Mouse (Mus musculus) retina, adult 2 months (tissue): ENCODE measurements around the gene Tcf12.

Source experiments
- DNase-seq: peaks from one replicate; pipeline ENCODE4 v3.0.0-alpha.2; 2012; ENCODE audit warnings: low read depth, low spot score

Gene Tcf12

DNA sequence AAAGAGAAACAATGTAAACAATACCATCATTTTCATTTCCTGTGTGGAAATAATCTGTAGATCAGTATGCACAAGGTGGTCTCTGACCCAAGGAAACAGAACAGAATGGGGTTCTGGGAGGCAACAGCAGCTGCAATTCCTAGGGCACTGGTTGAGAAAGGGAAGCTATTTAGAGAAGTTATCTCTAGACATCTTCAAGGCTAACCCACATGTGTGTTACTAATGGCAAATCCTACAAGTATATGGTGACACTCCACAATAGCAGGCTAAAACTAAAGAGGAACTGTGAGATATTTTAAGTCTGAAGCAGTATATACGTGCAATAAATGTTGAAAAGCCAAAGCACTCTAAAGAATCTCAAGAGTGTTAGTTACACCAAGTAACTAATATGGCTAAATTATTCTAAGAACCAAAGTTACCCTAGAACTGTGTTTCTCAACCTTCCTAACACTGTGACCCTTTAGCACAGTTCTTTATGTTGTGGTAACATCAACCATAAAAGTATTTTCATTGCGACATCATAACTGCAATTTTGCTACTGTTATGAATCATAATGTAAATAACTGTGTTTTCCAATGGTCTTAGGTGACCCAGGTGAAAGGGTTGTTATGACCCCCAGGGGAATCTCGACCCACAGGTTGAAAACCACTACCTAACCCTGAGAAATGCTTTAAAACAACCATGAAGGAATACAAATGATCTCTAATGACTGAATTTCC is 22.6 kb downstream of the Tcf12 start:
- DNase-seq: no peak

DNA sequence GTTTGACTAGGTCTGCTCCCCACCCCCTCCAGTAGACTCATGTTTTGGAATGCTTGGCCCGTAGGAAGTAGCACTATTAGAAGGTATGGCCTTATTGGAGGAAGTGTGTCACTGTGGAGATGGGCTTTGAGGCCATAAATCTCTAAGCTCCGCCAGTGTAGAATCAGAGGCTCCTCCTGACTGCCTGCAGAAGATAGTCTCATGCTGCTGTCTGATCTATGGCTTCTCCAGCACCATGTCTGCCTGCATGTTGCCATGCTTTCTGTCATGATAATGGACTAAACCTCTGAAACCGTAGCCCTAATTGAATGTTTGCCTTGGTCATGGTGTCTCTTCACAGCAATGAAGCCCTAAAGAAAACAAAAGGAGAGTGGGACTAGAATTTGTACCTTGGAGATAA is 26.7 kb downstream of the Tcf12 start:
- no peak for DNase-seq

DNA sequence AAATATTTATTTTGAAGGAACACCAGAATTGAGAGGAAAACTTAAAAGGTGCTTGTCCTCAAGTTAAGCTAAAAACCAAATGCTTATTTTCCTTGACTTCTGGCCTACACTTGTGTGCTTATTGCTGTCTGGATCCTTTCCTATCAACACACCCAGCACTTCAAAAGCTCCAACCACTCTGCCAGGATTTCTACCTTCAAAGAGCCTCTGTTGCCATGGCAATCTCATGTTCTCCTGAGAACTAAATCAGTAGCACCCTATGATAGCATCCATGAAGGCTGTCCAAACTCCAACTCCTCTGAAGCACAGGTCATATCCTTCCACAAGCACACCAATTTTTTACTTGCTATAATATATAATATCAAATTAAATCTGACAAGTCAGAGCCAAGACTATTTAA is 27.5 kb downstream of the Tcf12 start:
- no peak for DNase-seq

DNA sequence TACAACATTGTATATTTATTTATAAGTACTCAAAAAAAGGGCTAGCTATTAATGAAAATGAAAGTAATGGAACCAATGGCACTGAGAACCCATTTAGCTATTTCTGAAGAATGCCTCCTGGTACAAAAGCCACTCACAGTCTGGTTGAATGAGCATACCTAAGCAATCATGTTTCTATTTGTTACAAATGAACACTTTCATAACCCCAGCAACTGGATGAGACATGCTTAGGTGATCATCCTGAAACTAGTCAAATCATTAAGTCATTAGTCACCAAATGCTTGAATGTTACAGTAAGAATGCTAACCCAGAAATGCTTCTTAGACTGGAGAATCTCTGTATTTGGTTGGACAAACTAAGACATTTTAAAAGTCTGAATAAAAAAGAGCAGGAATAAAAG is 35.5 kb downstream of the Tcf12 start:
- DNase-seq: no peak

DNA sequence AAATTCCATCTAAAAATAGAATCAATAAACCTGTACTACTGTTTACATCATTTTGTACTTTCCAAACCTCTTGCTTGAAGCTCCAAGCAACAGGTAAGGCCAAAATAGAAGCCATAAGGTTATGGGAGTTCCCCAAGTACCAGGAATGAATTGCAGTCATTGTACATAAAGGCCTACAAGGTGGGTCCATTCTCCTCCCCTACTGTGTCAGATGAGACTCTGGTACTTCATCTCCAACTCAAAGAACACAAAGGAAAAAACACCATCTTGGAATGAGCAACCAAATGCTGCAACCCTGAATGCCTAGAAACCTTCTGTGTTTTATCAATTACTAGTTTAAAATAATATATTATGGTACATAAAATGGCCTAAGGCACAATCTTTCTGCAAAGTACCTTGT is 45.5 kb downstream of the Tcf12 start:
- no peak for DNase-seq

DNA sequence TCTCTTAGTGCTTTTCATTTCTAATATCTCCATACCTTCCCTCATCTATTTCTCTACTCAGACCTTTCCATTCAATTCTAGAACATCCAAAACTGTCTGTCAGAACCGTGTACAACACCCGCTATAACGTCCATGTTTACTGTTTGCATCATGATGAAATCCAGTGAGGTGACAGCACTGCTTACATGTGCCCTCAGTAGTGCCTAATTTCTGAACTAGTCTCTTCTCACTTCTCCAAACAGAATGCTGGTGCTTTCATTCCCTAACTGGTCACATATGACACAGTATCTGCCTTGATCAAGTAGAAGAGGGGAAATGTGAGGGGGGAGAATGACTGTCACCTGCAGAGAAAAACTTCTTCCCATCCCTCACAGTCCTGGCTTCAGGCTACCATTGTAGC is 58.5 kb downstream of the Tcf12 start:
- no peak for DNase-seq

DNA sequence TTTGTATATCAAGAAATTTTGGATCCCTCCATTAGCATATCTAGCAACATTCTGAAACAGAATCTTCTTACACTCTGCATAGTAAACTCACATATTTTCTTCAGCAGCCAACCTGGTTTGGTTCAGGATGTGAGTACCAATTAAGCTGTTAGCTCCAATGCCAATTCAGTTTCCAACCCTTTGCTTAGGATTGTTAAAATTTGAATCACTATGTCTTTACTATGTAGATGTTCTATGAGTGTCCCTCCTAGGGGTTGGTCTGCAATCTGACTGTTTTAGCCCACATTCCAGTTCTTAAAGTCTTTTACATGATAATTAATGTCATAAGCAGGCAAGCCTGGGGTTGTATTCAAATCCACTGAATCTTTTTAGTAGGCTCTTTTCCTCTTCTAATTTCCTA is 71.5 kb downstream of the Tcf12 start:
- DNase-seq: no peak

DNA sequence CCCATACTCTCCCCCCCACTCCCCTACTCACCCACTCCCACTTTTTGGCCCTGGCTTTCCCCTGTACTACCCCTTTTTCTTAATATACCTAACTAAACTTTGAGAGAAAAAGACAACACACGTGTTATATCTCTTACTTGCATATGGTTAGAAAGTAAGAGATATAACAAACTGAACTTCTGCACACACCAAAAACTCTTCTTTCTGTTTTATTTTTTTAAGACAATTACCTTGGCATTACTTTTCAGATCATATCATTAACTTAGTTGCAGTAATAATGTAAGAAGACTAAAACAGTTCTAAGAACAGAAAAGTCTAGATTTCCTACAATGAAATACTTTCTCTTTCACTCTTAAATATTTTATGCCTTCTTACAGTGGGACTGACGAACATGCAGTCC is 72.3 kb downstream of the Tcf12 start:
- no peak for DNase-seq

DNA sequence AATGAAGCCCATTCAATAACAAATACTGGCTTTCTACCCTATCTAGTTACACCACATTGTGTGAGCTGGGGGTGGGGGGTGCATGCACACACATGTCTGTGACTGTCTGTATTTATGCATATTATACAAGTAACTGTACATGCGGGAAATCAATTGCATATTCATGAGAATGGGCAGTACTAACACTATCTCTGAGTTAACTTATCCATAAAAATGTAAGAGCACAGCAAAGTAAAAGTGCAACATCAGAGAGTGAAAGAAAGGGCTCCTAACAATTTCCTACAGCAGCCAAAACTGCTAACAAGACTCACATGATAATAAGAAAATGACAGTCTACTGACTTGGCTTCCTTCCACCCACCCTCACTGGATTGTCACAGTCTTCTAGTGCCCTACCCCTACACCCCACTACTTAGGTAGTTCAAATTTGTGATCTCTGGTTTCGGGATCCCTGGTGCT is 74.6 kb downstream of the Tcf12 start:
- no peak for DNase-seq

DNA sequence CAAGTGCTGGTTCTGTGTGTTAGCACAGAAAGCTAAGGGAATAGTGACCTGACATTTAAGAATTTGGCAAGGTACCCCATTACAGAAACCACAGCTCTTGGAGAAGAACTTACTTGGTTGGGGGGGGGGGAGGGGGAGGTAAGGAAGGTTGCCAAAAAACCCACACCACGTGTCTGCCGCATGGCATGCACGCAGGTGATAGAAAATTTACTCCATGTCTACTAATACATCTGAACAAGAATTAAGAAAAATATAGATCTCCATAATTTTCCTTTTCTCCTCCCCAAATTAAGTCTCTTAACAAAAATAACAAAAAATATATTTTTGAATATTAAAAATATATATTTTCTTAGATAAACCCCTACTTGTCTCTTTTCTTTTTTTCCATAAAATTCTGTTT is 75.4 kb downstream of the Tcf12 start:
- DNase-seq: no peak

DNA sequence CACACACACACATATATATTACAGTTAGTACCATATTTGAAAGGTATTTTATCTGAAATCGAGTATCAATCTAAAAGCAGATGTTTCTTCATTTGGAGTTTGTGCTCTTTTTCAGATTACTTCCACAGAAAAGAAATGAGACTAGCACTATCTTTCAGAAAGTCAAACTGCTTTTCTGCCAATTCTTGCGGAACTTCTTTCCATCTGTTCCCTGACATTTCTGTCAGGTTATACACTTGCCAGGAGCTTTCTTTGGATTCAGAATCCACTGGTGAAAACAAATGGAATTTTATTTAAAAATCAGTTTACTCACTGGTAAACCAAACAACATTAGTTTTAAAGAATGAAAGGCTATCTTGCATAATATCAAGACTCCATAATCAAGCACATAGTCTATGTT is 78.4 kb downstream of the Tcf12 start:
- no peak for DNase-seq

DNA sequence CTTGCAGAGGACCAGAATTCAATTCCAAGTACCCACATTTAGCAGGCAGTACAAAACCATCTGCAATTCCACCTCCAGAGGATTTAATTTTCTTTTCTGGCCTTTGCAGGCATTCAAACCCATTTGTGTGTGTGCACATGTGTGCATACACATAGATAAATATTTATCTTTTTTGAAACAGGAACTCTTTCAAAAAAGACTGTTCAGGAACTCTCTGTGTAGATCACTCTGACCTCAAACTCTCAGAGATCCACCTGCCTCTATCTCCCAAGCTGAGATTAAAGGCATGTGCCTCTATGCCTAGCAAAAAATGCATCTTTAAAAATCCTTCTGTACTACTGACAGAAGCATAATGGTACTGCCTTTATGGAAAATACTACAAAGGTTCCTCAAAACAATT is 81.4 kb downstream of the Tcf12 start:
- DNase-seq: no peak

DNA sequence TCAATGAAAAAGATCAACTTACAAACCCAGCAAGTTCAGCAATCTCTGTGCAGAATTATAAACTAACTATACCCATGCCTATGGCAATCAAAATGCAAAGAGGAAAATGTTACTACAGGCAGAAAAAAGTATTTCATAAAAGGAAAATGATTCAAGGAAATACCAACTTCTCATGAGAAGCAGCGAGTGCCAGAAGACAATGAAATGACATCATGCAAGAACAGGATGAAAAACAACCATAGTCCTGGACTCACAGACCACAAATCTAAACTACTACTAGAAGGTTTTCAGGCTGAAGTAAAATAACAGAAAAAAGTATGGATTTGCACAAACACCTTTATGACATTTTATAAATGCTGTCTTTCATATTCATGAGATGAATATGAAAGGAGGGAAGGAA is 82.1 kb downstream of the Tcf12 start:
- DNase-seq: no peak

DNA sequence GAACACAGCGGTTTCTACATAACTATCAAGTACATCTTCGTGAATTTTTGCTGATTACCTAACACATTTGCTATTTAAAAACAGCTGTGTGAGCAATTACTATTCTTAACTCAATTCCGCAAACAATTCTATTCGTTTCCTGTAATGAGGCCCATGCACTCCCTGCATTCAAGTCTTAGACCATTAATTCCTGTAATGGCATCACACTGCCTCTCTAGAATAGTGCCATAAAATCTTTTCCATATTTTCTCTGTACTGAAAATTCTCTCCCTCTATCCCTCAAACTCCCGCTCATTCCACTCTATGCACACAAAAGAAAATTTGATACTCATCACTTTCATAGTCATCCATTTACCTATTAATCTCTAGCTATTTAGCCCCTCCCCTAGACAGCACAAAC is 88.4 kb downstream of the Tcf12 start:
- no peak for DNase-seq

DNA sequence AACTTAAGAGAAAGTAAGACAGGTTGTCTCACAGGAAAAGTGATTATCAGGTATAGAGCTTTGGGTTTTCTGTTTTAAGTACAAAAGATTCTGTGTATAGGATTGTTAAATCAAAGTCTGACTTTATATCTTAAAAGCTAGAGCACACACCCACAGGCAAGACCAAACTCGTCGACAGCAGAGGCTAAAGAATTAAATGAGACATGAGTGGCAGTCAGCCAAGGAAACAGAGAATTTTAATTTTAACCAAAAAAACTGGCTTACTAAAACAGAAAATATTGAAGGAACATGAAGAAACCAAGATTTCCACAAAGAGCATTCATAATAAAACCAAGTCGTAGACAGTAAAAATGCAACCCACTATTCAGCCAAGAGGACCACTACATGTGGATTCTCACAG is 90.2 kb downstream of the Tcf12 start:
- no peak for DNase-seq

DNA sequence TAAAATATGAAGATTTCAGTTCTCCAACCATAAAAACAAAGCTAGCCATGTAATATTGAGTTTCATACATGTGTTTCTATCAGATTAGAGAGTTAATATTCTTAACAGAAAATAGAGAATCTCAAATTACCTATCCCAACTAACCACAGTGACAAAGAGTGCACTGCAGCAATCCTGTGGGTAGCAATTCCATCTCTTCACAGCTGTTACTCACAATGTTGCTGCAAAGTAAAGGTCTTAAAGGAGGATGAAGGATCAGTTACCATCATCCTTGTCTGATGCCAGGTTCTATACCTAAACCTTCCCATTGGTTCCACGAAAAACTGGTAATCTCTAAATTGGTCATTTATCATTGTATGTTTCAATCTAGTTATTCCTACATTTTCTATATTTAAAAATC is 95.7 kb downstream of the Tcf12 start:
- no peak for DNase-seq

DNA sequence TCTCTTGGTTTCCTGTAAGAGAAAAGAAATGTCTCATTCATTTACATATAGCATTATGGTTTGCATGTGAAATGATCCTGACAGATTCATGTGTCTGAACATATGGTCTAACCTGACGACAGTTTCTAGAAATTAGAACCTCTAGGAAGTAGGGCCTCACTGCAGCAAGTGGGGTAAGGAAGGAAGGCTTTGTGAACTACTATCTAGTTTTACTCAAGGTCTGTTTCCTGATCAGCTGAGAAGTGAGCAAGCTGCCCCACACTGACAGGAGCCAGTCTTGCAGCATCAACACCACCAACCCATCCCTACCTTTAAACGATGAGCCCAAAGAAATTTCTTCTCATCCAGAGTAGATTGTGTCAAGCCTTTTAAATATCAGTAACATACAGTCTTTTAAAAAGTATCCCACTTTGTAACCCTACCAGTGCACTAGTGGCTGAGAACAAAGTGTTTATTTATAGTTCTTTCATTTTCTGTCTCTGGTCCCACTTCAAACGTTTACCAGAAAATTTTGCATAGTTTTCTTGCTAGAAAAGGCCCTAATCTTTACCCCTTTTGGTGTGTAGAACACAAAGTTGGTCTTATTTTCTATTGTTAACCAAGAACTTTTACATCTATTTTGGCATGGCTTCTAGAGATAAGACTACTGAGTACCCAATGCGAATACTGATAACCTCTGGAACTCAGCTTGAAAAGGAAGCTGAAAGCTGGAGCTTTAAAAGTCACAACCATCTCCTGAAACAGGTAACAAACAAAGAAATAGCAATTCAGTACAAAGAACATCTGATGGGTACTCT is 96.9 kb downstream of the Tcf12 start:
- no peak for DNase-seq

DNA sequence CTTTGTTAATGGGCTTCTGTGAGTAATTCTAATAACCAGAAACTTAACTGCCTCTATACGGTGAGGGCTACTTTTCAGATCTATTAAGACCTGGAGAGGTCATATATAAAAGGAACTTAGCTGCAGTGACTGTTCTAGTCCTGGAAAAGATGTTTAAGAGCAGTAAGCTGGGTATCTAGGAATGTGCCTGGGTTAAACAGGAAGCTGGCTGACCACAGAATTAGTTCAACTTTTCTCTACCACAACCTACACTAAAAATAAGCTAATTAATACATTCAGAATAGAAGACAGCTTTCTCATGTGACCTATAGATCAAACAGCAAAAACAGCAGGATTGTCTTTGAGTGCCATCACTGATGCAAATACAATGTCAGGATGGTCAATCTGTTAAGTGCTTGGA is 98.1 kb downstream of the Tcf12 start:
- DNase-seq: no peak

DNA sequence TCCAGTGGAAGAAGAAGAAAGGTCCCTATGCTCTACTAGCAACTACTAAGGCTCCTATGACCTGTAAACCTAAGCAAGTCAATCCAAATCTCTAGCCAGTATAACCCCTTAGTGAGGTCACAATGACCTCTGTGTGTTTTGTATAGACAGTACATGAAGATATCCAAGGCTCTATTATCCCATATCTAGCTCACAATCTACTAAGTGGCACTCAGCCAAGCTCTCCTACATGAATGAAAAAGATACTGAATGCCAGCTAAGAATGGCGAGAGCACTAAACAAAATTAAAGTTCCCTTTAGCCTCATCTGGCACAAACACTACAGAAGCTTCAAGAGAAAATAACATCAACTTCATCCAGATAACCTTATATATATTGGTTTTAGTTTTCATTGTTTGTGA is 103.0 kb downstream of the Tcf12 start:
- no peak for DNase-seq

DNA sequence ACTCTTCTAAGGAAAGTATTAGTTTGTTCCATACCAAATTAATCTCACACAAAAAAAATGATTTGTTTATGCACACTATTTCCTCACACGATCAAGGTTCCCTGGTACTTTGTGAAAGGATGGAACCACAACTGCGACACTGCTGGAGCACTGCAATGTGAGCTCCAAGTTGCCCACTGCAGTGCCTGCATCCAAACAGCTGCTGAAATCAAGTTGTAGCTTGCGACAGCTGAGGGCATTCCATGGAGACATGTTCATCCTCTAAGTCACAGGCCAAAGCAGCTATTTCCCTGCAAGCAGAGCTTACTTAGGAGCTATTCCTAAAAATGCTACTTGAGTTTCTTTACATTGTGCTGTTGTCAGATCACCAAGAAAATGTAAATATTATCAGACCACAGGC is 120.5 kb downstream of the Tcf12 start:
- DNase-seq: no peak

DNA sequence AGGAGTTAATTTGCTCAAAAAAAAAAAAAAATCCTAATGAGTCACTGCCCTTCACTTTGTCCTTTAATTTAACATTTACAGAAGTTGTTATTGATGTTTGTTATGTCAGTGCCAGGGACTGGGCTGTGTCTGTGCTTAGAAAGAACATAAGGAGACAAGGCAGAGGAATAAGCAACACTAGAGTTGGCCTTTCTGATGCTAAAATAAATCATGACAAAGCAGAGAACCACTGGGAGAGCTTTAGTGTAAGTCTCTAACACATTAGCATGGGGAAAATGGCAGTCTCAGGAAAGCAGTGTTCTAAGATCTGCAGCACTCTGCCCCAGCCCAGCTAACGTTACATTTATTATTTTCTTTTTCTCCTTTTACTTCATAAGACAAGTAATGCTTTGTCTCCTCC is 121.3 kb downstream of the Tcf12 start:
- DNase-seq: no peak

DNA sequence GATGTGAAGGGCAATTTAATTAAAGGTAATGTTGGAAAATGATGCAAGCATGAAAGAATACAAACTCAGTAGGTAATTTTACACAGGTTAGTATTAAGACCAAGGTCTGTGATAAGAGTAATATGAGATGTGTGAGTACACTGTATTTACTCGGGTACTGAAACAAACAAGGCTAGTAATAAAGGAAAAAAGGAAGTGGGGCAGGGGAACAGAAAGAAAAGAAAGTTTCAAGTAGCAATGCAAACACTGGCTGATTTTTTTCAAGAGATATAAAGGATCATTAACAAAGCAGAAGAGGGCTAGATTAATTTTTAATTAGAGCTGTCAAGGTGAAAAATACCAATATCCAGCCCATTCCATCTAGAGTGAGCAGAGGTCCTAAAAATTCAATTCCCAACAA is 122.0 kb downstream of the Tcf12 start:
- DNase-seq: no peak

DNA sequence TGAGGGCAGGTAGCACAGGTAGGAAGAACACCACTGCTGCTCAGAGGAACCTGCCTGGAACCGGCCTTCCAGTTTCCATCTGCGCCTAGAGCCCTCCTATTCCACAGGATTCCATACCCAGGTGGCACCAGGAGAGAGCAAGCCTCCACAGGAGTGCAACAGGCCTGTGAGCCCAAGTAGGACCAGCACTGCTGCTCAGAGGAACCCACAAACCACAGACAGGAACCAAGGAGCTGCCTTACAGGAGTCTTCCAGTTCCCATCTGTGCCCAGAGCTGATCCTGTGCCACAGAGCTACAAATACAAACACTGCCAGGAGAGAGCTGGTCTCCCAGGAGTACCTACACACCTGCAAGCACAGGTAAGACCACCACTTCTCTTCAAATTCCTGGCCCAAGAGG is 125.0 kb downstream of the Tcf12 start:
- no peak for DNase-seq
